Mouse (Mus musculus): ENCODE results near the gene Gm17349. TPM values are rescaled to one million over a fixed set of nuclear protein-coding genes. Genes with fewer than 3 reads are reported as not detected.

Gm17349 gene
- polyA plus RNA-seq, 1 experiment, result not detected

DNA sequence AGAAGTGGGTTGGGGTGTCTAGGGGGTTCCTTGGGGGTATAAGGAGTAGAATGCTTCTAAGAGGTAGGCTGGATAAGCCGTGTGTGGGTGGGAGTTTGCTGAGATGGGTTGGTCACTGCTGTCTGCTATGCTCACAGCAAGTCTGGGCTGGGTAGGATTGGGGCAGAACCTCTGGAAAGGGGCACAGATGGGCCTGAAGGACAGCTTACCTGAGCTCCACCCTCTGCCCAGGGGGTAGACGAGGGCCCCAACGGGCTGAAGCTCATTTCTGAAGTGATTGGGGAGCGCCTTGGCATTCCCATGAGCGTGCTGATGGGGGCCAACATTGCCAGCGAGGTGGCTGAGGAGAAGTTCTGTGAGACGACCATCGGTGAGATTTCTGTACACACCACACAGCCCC lies 14.6 kb upstream of the Gm17349 start:
- no peak overlapping the region for H3K27ac ChIP-seq (ENCODE audit: control insufficient read depth, insufficient read depth, low read length)
- H3K36me3 ChIP-seq (ENCODE audit: control insufficient read depth, insufficient read depth, low read length), result no peaks in the 10 kb centered on the region
- TF ChIP-seq CTCF (IDR thresholded peaks at IDR 0.05; ENCODE audit: borderline replicate concordance, control insufficient read depth, extremely low read depth, insufficient read depth, low read length, poor library complexity) (no peak), POLR2A (IDR thresholded peaks at IDR 0.05; ENCODE audit: control insufficient read depth, extremely low read depth, insufficient read depth, low read length, poor library complexity) (no peak)
- no peak overlapping the region for H3K4me3 ChIP-seq (ENCODE audit: control insufficient read depth, insufficient read depth, low read length)
- peaks cover 16% of the 10 kb centered on the region for H3K4me1 ChIP-seq (replicated peaks; ENCODE audit: control insufficient read depth, insufficient read depth, low read length)
- H3K27me3 ChIP-seq (ENCODE audit: control insufficient read depth, insufficient read depth, low read length), result no peaks in the 10 kb centered on the region
- WGBS, result 91% methylated on average over 8 of the region's 8 CpGs
- DNase-seq, result no peak

DNA sequence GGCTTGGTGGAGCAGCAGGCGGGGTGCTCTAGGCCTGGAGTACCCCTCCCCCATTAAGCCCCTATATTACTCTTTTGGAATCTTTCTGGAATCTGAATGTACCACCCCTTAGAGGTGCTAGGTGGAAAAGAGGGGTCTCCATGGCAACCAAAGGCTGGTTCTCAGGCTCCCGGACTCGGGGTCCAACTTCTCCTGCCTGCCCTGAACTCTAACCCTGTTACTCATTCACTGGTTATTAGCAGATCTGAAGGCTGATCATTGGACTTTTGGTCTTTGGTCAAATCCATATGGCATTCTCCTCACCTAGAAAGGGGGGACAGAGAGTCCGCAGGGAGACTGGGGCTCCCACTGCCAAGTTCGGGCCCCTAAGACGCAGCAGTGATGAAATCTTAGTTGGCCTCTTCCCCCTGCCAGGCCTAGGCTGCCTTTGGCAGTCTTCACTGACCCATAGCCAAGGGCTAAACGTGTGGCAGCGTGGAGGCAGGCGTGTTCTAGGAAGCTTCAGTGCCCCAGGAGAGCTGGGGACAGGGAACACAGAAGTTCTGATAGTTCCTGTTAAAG lies 13.3 kb upstream of the Gm17349 start:
- no peak for DNase-seq

DNA sequence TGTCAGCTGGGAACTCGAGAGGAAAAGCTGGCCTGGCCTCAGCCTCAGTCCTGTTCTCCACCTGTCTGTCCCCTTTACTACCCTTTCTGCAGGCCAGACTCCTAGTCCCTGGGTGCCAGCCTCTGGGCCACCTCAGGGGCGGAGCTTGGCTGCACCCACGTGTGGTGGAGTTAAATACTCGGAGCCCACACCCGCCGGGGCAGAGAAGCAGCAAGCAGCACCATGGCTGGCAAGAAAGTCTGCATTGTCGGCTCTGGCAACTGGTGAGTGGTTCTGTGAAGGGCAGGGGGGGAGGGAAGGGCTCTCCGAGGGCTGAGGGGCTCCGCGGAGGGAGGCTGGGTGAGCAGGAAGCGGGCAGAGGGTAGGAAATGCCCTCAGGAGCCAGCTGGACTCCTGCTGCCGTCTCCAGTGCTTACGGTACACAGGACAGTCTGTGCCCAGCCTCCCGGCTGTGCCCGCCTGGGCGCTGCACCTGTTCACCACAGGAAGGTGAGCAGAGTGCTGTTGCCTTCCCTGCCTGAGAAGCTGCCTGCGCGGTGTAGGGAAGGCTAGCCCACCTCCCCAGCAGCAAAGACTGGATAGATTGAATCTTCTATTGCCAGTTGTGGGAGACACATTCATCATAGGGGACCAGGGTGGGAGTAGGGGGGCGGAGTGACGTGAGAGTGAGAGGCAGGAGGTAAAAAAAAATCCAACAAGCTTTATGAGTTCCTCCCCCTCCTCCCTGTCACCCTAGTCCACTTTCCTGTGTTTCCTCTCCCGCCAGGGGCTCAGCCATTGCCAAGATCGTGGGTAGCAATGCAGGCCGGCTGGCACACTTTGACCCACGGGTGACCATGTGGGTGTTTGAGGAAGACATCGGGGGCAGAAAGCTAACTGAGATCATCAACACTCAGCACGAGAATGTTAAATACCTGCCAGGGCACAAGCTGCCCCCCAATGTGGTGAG lies 12.4 kb upstream of the Gm17349 start, which contains the start of gene Gpd1:
Gpd1 (plus strand) TSS at position 130 of the 949 bp plus-strand sequence.
- DNase-seq, result no peak
- no peak within 1 kb of the TSS for H3K4me3 ChIP-seq (ENCODE audit: control insufficient read depth, insufficient read depth, low read length)
- peaks cover 2% of the 10 kb centered on the region for H3K36me3 ChIP-seq (ENCODE audit: control insufficient read depth, insufficient read depth, low read length)
- WGBS, result 18% methylated on average over 26 of the region's 26 CpGs
- no peak for TF ChIP-seq POLR2A (IDR thresholded peaks at IDR 0.05; ENCODE audit: control insufficient read depth, extremely low read depth, insufficient read depth, low read length, poor library complexity)
- TF ChIP-seq CTCF (IDR thresholded peaks at IDR 0.05; ENCODE audit: borderline replicate concordance, control insufficient read depth, extremely low read depth, insufficient read depth, low read length, poor library complexity), result no peak
- no peaks in the 10 kb centered on the region for H3K27me3 ChIP-seq (ENCODE audit: control insufficient read depth, insufficient read depth, low read length)
- H3K27ac ChIP-seq (ENCODE audit: control insufficient read depth, insufficient read depth, low read length), result no peak within 1 kb of the TSS
- peaks cover 6% of the 10 kb centered on the region for H3K4me1 ChIP-seq (replicated peaks; ENCODE audit: control insufficient read depth, insufficient read depth, low read length)

More for the DNA sequence above, 13.3 kb upstream of the Gm17349 start:
- peaks cover 6% of the 10 kb centered on the region for H3K4me1 ChIP-seq (replicated peaks; ENCODE audit: control insufficient read depth, insufficient read depth, low read length)
- TF ChIP-seq CTCF (IDR thresholded peaks at IDR 0.05; ENCODE audit: borderline replicate concordance, control insufficient read depth, extremely low read depth, insufficient read depth, low read length, poor library complexity) (no peak), POLR2A (IDR thresholded peaks at IDR 0.05; ENCODE audit: control insufficient read depth, extremely low read depth, insufficient read depth, low read length, poor library complexity) (no peak)
- H3K27me3 ChIP-seq (ENCODE audit: control insufficient read depth, insufficient read depth, low read length), result no peaks in the 10 kb centered on the region
- no peak overlapping the region for H3K4me3 ChIP-seq (ENCODE audit: control insufficient read depth, insufficient read depth, low read length)
- H3K27ac ChIP-seq (ENCODE audit: control insufficient read depth, insufficient read depth, low read length), result no peak overlapping the region
- 96% methylated on average over 9 of the region's 9 CpGs for WGBS
- no peaks in the 10 kb centered on the region for H3K36me3 ChIP-seq (ENCODE audit: control insufficient read depth, insufficient read depth, low read length)

DNA sequence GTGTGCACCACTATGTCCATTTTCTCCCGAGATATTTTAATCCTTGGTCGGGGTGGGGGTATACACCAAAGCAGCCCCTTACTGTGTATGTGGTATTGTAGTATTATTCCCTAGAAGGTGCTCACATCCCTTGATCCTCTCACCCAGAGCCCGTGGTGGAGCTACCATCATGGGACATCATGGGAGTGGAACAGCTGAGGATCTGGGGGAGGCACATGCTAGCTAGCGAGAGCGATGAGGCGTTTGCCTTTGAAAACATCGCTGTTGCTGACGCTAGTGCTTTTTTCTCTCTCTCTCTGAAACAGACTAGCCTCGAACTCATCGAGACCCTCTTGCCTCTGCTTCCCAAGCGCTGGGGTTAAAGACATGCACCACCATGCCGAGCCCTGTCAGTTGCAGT lies 11.5 kb upstream of the Gm17349 start:
- Histone ChIP-seq H3K4me1 (replicated peaks; ENCODE audit: control insufficient read depth, insufficient read depth, low read length) (peaks cover 6% of the 10 kb centered on the region), H3K4me3 (ENCODE audit: control insufficient read depth, insufficient read depth, low read length) (no peak overlapping the region), H3K36me3 (ENCODE audit: control insufficient read depth, insufficient read depth, low read length) (peaks cover 10% of the 10 kb centered on the region), H3K27ac (ENCODE audit: control insufficient read depth, insufficient read depth, low read length) (no peak overlapping the region), H3K27me3 (ENCODE audit: control insufficient read depth, insufficient read depth, low read length) (no peaks in the 10 kb centered on the region)
- no peak for DNase-seq
- 88% methylated on average over 11 of the region's 12 CpGs for WGBS
- no peak for TF ChIP-seq CTCF (IDR thresholded peaks at IDR 0.05; ENCODE audit: borderline replicate concordance, control insufficient read depth, extremely low read depth, insufficient read depth, low read length, poor library complexity)

DNA sequence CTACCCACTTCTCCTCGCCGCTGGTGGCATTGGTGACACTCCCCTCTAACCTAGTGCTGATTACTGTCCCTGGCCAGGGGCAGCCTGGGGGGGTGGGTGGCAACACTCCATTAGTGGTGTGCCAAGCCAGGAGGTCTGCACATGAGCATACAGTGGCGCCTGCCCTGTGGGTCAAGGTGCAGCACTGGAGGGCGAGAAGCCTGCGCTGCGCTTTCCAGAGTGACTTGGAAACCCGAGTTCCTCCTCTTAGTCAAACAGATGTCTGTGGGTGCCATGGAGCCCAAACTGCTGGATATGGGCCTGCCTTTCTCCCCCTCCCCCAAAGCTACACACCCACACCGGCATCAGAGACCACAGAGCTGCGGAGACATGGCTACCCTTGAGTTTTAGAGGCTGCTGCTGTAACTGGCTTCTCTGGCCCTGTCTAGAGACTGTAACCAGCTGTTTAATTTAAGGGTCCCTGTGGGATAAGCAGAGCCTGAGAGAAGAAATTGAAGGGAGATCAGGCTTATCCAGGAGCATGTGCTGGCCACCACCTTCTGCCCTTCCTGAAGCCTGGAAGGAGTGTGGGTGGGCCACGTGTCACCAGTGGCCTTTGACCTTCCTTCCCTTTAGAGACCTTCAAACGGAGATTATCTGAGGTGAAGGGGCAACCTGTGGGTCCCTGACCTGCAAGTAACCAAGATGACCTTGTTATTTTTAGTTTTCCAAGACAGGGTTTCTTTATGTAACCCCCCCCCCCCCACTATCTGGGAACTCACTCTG lies 10.9 kb upstream of the Gm17349 start:
- no peak for DNase-seq
- no peak overlapping the region for H3K27ac ChIP-seq (ENCODE audit: control insufficient read depth, insufficient read depth, low read length)
- WGBS, result 91% methylated on average over 11 of the region's 11 CpGs

DNA sequence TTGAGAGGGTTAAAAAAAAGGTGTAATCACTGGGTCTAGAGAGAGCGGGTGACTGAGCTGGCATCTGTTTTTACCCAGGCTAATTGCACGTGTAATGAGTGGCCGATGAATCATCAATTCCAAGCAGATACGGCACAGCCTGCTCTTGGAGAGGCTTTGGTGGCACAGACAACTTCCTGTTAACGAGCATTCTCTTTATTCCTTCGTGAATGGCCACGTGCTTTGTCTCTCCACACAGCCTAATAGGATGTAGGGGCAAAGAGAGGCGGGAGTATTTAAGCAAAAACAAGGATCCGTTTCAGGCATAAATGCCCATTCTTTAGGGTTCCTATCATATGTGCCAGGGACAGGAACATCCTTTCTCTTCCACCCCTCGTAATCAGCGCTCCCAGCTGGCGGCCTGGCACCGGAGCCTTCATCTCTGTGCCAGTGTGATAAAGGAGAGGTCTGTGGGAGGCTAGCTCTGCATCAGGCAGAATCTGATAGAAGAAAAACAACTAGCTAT lies 10.1 kb upstream of the Gm17349 start:
- Histone ChIP-seq H3K27ac (ENCODE audit: control insufficient read depth, insufficient read depth, low read length) (no peak overlapping the region), H3K36me3 (ENCODE audit: control insufficient read depth, insufficient read depth, low read length) (peaks cover 24% of the 10 kb centered on the region), H3K4me1 (replicated peaks; ENCODE audit: control insufficient read depth, insufficient read depth, low read length) (peaks cover 6% of the 10 kb centered on the region), H3K27me3 (ENCODE audit: control insufficient read depth, insufficient read depth, low read length) (no peaks in the 10 kb centered on the region), H3K4me3 (ENCODE audit: control insufficient read depth, insufficient read depth, low read length) (no peak overlapping the region)
- no peak for DNase-seq
- no peak for TF ChIP-seq POLR2A (IDR thresholded peaks at IDR 0.05; ENCODE audit: control insufficient read depth, extremely low read depth, insufficient read depth, low read length, poor library complexity)
- TF ChIP-seq CTCF (IDR thresholded peaks at IDR 0.05; ENCODE audit: borderline replicate concordance, control insufficient read depth, extremely low read depth, insufficient read depth, low read length, poor library complexity), result no peak
- 93% methylated on average over 13 of the region's 13 CpGs for WGBS

More for the DNA sequence above, 10.9 kb upstream of the Gm17349 start:
- Histone ChIP-seq H3K4me1 (replicated peaks; ENCODE audit: control insufficient read depth, insufficient read depth, low read length) (peaks cover 6% of the 10 kb centered on the region), H3K27me3 (ENCODE audit: control insufficient read depth, insufficient read depth, low read length) (no peaks in the 10 kb centered on the region), H3K36me3 (ENCODE audit: control insufficient read depth, insufficient read depth, low read length) (peaks cover 17% of the 10 kb centered on the region), H3K4me3 (ENCODE audit: control insufficient read depth, insufficient read depth, low read length) (no peak overlapping the region)
- TF ChIP-seq POLR2A (IDR thresholded peaks at IDR 0.05; ENCODE audit: control insufficient read depth, extremely low read depth, insufficient read depth, low read length, poor library complexity) (no peak), CTCF (IDR thresholded peaks at IDR 0.05; ENCODE audit: borderline replicate concordance, control insufficient read depth, extremely low read depth, insufficient read depth, low read length, poor library complexity) (no peak)
